Mouse (Mus musculus) hindbrain, embryonic 10.5 days (tissue): ENCODE measurements at regions not wholly inside any gene's neighbourhood (a gene's known extent, or its start where the extent isn't known, plus 50 kb on each side); places are given as distances from the start of the nearest gene placed in this dataset.
"Not testable (repeated sequence)": the region's sequence is repeated elsewhere in the genome, so short reads cannot be mapped to it uniquely, and the experiment has no call there.

Experiments used
- DNase-seq: peaks from one replicate; pipeline ENCODE4 v3.0.0-alpha.2; 2017; ENCODE audit warnings: low spot score
- H3K27ac ChIP-seq: fragments of 300-500 bp; sonication (generic); 2 replicates; pipeline ENCODE4 v1.5.1; 2016; ENCODE audit warnings: mild to moderate bottlenecking, moderate library complexity
- H3K27me3 ChIP-seq: fragments of 300-500 bp; sonication (generic); 2 replicates; pipeline ENCODE4 v1.6.1; 2016; ENCODE audit warnings: mild to moderate bottlenecking; ENCODE audit not compliant: poor library complexity, insufficient read depth, severe bottlenecking
- H3K36me3 ChIP-seq: fragments of 300-500 bp; sonication (generic); 2 replicates; pipeline ENCODE4 v1.6.1; 2016; ENCODE audit warnings: mild to moderate bottlenecking, moderate library complexity
- H3K4me1 ChIP-seq: fragments of 300-500 bp; sonication (generic); replicated peaks from 2 replicates; pipeline ENCODE4 v1.6.1; 2016; ENCODE audit warnings: mild to moderate bottlenecking
- H3K4me3 ChIP-seq: fragments of 300-500 bp; sonication (generic); 2 replicates; pipeline ENCODE4 v1.5.1; 2016; ENCODE audit warnings: mild to moderate bottlenecking, moderate library complexity
- H3K9me3 ChIP-seq: fragments of 300-500 bp; sonication (generic); 2 replicates; pipeline ENCODE4 v1.6.1; 2016; ENCODE audit warnings: mild to moderate bottlenecking, moderate library complexity
- WGBS: fragments of 180-500 bp; shearing (Covaris S2); methylation state at CpG from one replicate; pipeline ENCODE4 v1.1.7; 2016; 5-methylcytosine and 5-hydroxymethylcytosine counted together

- DNase-seq: no peak
- Histone ChIP-seq H3K9me3 (no peaks in the 10 kb centered on the region), H3K27me3 (no peaks in the 10 kb centered on the region), H3K4me3 (no peak overlapping the region), H3K36me3 (no peaks in the 10 kb centered on the region), H3K27ac (no peak overlapping the region), H3K4me1 (no peaks in the 10 kb centered on the region)
- WGBS: 82% methylated on average over 12 of the region's 12 CpGs
Measured at GRCm38 (mm10) chr16:57929151-57929764, 174.7 kb upstream of the Col8a1 start.

- Histone ChIP-seq H3K36me3 (no peaks in the 10 kb centered on the region), H3K27ac (no peak overlapping the region), H3K4me1 (peaks cover 7% of the 10 kb centered on the region), H3K9me3 (no peaks in the 10 kb centered on the region), H3K27me3 (no peaks in the 10 kb centered on the region), H3K4me3 (no peak overlapping the region)
- no peak for DNase-seq
- 29% methylated on average over 6 of the region's 6 CpGs for WGBS
Measured at GRCm38 (mm10) chr16:57945404-57945803, 190.9 kb upstream of the Col8a1 start.

GRCm38 (mm10) chr16:57947309-57947708 is 192.8 kb upstream of the Col8a1 start:
- no peaks in the 10 kb centered on the region for H3K36me3 ChIP-seq
- 45% methylated on average over 3 of the region's 3 CpGs for WGBS
- DNase-seq: no peak
- no peak overlapping the region for H3K4me3 ChIP-seq
- no peaks in the 10 kb centered on the region for H3K9me3 ChIP-seq
- H3K27me3 ChIP-seq: no peaks in the 10 kb centered on the region
- H3K27ac ChIP-seq: no peak overlapping the region
- peaks cover 7% of the 10 kb centered on the region for H3K4me1 ChIP-seq

- H3K9me3 ChIP-seq: no peaks in the 10 kb centered on the region
- WGBS: 90% methylated on average over 3 of the region's 3 CpGs
- H3K27me3 ChIP-seq: no peaks in the 10 kb centered on the region
- no peak for DNase-seq
- H3K36me3 ChIP-seq: no peaks in the 10 kb centered on the region
- peaks cover 7% of the 10 kb centered on the region for H3K4me1 ChIP-seq
- no peak overlapping the region for H3K27ac ChIP-seq
- H3K4me3 ChIP-seq: no peak overlapping the region
Measured at GRCm38 (mm10) chr16:57949680-57950079, 195.1 kb upstream of the Col8a1 start.

GRCm38 (mm10) chr16:57970956-57971355 is 216.4 kb upstream of the Col8a1 start:
- Histone ChIP-seq H3K36me3 (no peaks in the 10 kb centered on the region), H3K27ac (no peak overlapping the region), H3K9me3 (no peaks in the 10 kb centered on the region), H3K4me1 (no peaks in the 10 kb centered on the region), H3K27me3 (no peaks in the 10 kb centered on the region), H3K4me3 (no peak overlapping the region)
- DNase-seq: no peak
- 66% methylated on average over 1 of the region's 1 CpGs for WGBS

GRCm38 (mm10) chr16:57984111-57984510 is 229.6 kb upstream of the Col8a1 start:
- no peak for DNase-seq
- Histone ChIP-seq H3K4me1 (no peaks in the 10 kb centered on the region), H3K27me3 (no peaks in the 10 kb centered on the region), H3K9me3 (no peaks in the 10 kb centered on the region), H3K4me3 (no peak overlapping the region), H3K36me3 (no peaks in the 10 kb centered on the region), H3K27ac (no peak overlapping the region)
- WGBS: 74% methylated on average over 5 of the region's 5 CpGs

GRCm38 (mm10) chr16:58005740-58006139 is 251.2 kb upstream of the Col8a1 start:
- DNase-seq: no peak
- H3K27me3 ChIP-seq: no peaks in the 10 kb centered on the region
- H3K4me1 ChIP-seq: no peaks in the 10 kb centered on the region
- WGBS: 84% methylated on average over 3 of the region's 3 CpGs
- H3K36me3 ChIP-seq: no peaks in the 10 kb centered on the region
- no peak overlapping the region for H3K27ac ChIP-seq
- no peaks in the 10 kb centered on the region for H3K9me3 ChIP-seq
- H3K4me3 ChIP-seq: no peak overlapping the region

GRCm38 (mm10) chr16:58013557-58013956 is 259.0 kb upstream of the Col8a1 start:
- Histone ChIP-seq H3K9me3 (no peaks in the 10 kb centered on the region), H3K36me3 (no peaks in the 10 kb centered on the region), H3K4me1 (no peaks in the 10 kb centered on the region), H3K27me3 (no peaks in the 10 kb centered on the region), H3K4me3 (no peak overlapping the region), H3K27ac (no peak overlapping the region)
- WGBS: 89% methylated on average over 1 of the region's 1 CpGs
- DNase-seq: no peak

GRCm38 (mm10) chr16:58027525-58027924 is 273.0 kb upstream of the Col8a1 start:
- Histone ChIP-seq H3K9me3 (no peaks in the 10 kb centered on the region), H3K4me3 (no peak overlapping the region), H3K27me3 (no peaks in the 10 kb centered on the region), H3K36me3 (no peaks in the 10 kb centered on the region), H3K4me1 (no peaks in the 10 kb centered on the region), H3K27ac (no peak overlapping the region)
- no peak for DNase-seq
- 86% methylated on average over 2 of the region's 2 CpGs for WGBS

- WGBS: 93% methylated on average over 1 of the region's 1 CpGs
- H3K9me3 ChIP-seq, H3K4me3 ChIP-seq: not testable (repeated sequence)
Measured at GRCm38 (mm10) chr16:58028541-58028940, 274.0 kb upstream of the Col8a1 start.

GRCm38 (mm10) chr16:58029674-58030073 is 275.1 kb upstream of the Col8a1 start:
- Histone ChIP-seq H3K27me3 (no peaks in the 10 kb centered on the region), H3K4me1 (no peaks in the 10 kb centered on the region), H3K27ac (no peak overlapping the region), H3K9me3 (no peaks in the 10 kb centered on the region), H3K4me3 (no peak overlapping the region), H3K36me3 (no peaks in the 10 kb centered on the region)
- WGBS: 86% methylated on average over 5 of the region's 5 CpGs
- no peak for DNase-seq

More at GRCm38 (mm10) chr16:58028541-58028940, 274.0 kb upstream of the Col8a1 start:
- H3K27me3 ChIP-seq, H3K4me1 ChIP-seq, H3K27ac ChIP-seq, H3K36me3 ChIP-seq, DNase-seq: not testable (repeated sequence)

GRCm38 (mm10) chr16:58068654-58069271 is 314.2 kb upstream of the Col8a1 start:
- Histone ChIP-seq H3K4me1 (no peaks in the 10 kb centered on the region), H3K9me3 (no peaks in the 10 kb centered on the region), H3K27me3 (no peaks in the 10 kb centered on the region), H3K36me3 (no peaks in the 10 kb centered on the region), H3K4me3 (no peak overlapping the region), H3K27ac (no peak overlapping the region)
- WGBS: 72% methylated on average over 3 of the region's 3 CpGs
- no peak for DNase-seq

- no peak for DNase-seq
- H3K27me3 ChIP-seq: no peaks in the 10 kb centered on the region
- H3K4me1 ChIP-seq: no peaks in the 10 kb centered on the region
- H3K9me3 ChIP-seq: no peaks in the 10 kb centered on the region
- H3K4me3 ChIP-seq: no peak overlapping the region
- 88% methylated on average over 3 of the region's 3 CpGs for WGBS
- no peaks in the 10 kb centered on the region for H3K36me3 ChIP-seq
- H3K27ac ChIP-seq: no peak overlapping the region
Measured at GRCm38 (mm10) chr16:58072441-58072840, 317.9 kb upstream of the Col8a1 start.

GRCm38 (mm10) chr16:58100351-58100750 is 307.9 kb upstream of the Dcbld2 start:
- Histone ChIP-seq H3K4me3 (no peak overlapping the region), H3K36me3 (no peaks in the 10 kb centered on the region), H3K27ac (no peak overlapping the region), H3K9me3 (no peaks in the 10 kb centered on the region), H3K27me3 (no peaks in the 10 kb centered on the region), H3K4me1 (no peaks in the 10 kb centered on the region)
- 63% methylated on average over 4 of the region's 4 CpGs for WGBS
- DNase-seq: no peak
